26 mouse cellular contexts compared by ENCODE assay signal in the genomic region with DNA sequence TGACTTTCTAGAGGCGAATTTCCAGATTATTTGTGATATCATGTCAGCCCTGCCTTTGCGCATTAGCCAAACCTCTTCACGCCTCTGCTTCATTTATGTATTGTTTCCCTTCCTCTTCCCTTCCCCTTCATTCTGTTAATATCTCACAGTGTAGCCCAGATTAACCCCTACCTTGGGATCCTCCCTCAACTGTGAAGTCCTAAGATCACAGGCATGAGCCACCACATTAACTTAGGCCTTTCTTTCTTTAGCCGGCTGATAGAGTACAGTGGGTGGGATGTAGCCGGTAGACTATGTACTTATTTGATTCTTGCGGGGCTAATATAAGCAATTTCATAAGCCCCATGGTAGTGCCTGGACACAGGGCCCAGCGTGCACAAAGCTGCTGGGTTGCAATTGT.
"Had no signal": no experiment of that assay in that cellular context is flagged by ENCODE, and none has a peak within 500 bp of the region (broad histone marks: within the 10 kb centered on the region; RNA-seq: fewer than 3 reads in every experiment).

No protein-coding gene starts in this region.

- H3K9ac ChIP-seq: limb, embryonic 12.5 days; limb, embryonic 15.5 days; liver, embryonic 14.5 days; liver, postnatal 0 days; lung, embryonic 14.5 days; midbrain, embryonic 13.5 days; neural tube, embryonic 13.5 days had no signal

- ATAC-seq: hindbrain, postnatal 0 days; inflammation-experienced regulatory T-cells, adult 6 months; intestine, embryonic 16.5 days; liver, postnatal 0 days; lung, postnatal 0 days; midbrain, embryonic 13.5 days; midbrain, embryonic 16.5 days had no signal

- H3K4me3 ChIP-seq: left cerebral cortex, adult 2 months; limb, embryonic 12.5 days; limb, embryonic 15.5 days; megakaryocyte, embryonic 14.5 days; midbrain, embryonic 10.5 days; midbrain, embryonic 13.5 days; myocyte; neural tube, embryonic 13.5 days had no signal

- H3K4me2 ChIP-seq: limb, embryonic 12.5 days; limb, embryonic 15.5 days; liver, embryonic 11.5 days; lung, embryonic 14.5 days; midbrain, embryonic 13.5 days; neural tube, embryonic 13.5 days had no signal

- H3K27ac ChIP-seq: hindbrain, postnatal 0 days; left cerebral cortex, adult 2 months; limb, embryonic 12.5 days; limb, embryonic 15.5 days; liver, embryonic 14.5 days; midbrain, embryonic 10.5 days; midbrain, embryonic 13.5 days; neural tube, embryonic 13.5 days had no signal

- H3K4me1 ChIP-seq: megakaryocyte, embryonic 14.5 days had no signal

- H3K9me3 ChIP-seq: limb, embryonic 15.5 days; megakaryocyte, embryonic 14.5 days; midbrain, embryonic 10.5 days; midbrain, embryonic 13.5 days; neural tube, embryonic 13.5 days had no signal

- H3K27me3 ChIP-seq: limb, embryonic 15.5 days; midbrain, embryonic 13.5 days; neural tube, embryonic 13.5 days had no signal

- H3K36me3 ChIP-seq: limb, embryonic 12.5 days; limb, embryonic 15.5 days; midbrain, embryonic 10.5 days; midbrain, embryonic 13.5 days; neural tube, embryonic 13.5 days had no signal

- DNase-seq: layer of hippocampus, adult 9-11 months; layer of hippocampus, postnatal 36 days; left cerebral cortex, postnatal 4 days; liver, postnatal 0 days; lung, embryonic 14.5 days; lung, postnatal 36 days; retina, postnatal 1 day; right cerebral cortex, postnatal 25 days; spleen, adult 18-20 months; thymus, adult 18-20 months; thymus, postnatal 36 days had no signal
